8 mouse cellular contexts compared by ENCODE assay signal in genomic region chr12:69371421-69371853, GRCm38 (mm10). TPM values are rescaled to one million over a fixed set of nuclear protein-coding genes. Genes with fewer than 3 reads are reported as not detected.
A peak's percentile ranks its signal among the peaks of the same experiment; 100 is the strongest.
DNase-seq lines count a peak whose midpoint lies in the region; ATAC-seq and TF ChIP-seq lines count a peak whose summit lies in the region.

No protein-coding gene starts in this region.

- TF ChIP-seq POLR2A in brain, embryonic 14.5 days (IDR thresholded peaks at IDR 0.05; ENCODE audit: borderline replicate concordance, extremely low read depth, insufficient read depth, insufficient read length, poor library complexity, severe bottlenecking): no peak

- H3K27ac ChIP-seq in kidney, embryonic 14.5 days (ENCODE audit: low read depth, low read length): peak overlapping the region; percentile 95
- H3K27ac ChIP-seq in hindbrain, embryonic 10.5 days: peak overlapping the region; percentile 97
- H3K27ac ChIP-seq in lung, postnatal 0 days (ENCODE audit: low read length): peak overlapping the region; percentile 99

- ATAC-seq in kidney, embryonic 14.5 days (ENCODE audit: low FRiP score, low TSS enrichment): peak; percentile 91
- ATAC-seq in lung, postnatal 0 days: peak; percentile 79

- no peaks in the 10 kb centered on the region for H3K27me3 ChIP-seq in kidney, embryonic 14.5 days (ENCODE audit: control insufficient read depth, insufficient read depth, low read length)
- no peaks in the 10 kb centered on the region for H3K27me3 ChIP-seq in hindbrain, embryonic 10.5 days (ENCODE audit: insufficient read depth, poor library complexity, severe bottlenecking)
- no peaks in the 10 kb centered on the region for H3K27me3 ChIP-seq in lung, postnatal 0 days (replicated peaks; ENCODE audit: insufficient read depth, low read length)

- 0% methylated on average over 20 of the region's 24 CpGs for WGBS in kidney, embryonic 14.5 days
- WGBS in hindbrain, embryonic 10.5 days: under 1% methylated on average over 24 of the region's 24 CpGs
- WGBS in lung, postnatal 0 days: under 1% methylated on average over 24 of the region's 24 CpGs

- H3K4me1 ChIP-seq in kidney, embryonic 14.5 days (ENCODE audit: control insufficient read depth, insufficient read depth, low read length): peaks cover 6% of the 10 kb centered on the region; the same call in 1 of the 2 replicates
- H3K4me1 ChIP-seq in hindbrain, embryonic 10.5 days (replicated peaks): peaks cover 34% of the 10 kb centered on the region
- no peaks in the 10 kb centered on the region; the same call in 1 of the 2 replicates for H3K4me1 ChIP-seq in lung, postnatal 0 days (ENCODE audit: insufficient read depth, low read depth, low read length)

- peak overlapping the region; percentile 80 for H3K4me3 ChIP-seq in kidney, embryonic 14.5 days (ENCODE audit: low read length)
- peak overlapping the region; percentile 99 for H3K4me3 ChIP-seq in hindbrain, embryonic 10.5 days
- peak overlapping the region; percentile 100 for H3K4me3 ChIP-seq in lung, postnatal 0 days (ENCODE audit: low read depth, low read length)

- peaks cover 10% of the 10 kb centered on the region; the same call in 1 of the 2 replicates for H3K36me3 ChIP-seq in kidney, embryonic 14.5 days (ENCODE audit: control insufficient read depth, insufficient read depth, low read length)
- peaks cover 21% of the 10 kb centered on the region for H3K36me3 ChIP-seq in hindbrain, embryonic 10.5 days
- H3K36me3 ChIP-seq in lung, postnatal 0 days (ENCODE audit: insufficient read depth, low read length): no peaks in the 10 kb centered on the region

- no peak for DNase-seq in kidney, adult 9 months
- no peak for DNase-seq in brain, embryonic 14.5 days (ENCODE audit: low read depth)
- DNase-seq in hindbrain, embryonic 10.5 days (ENCODE audit: low spot score): no peak
- DNase-seq in lung, postnatal 0 days (ENCODE audit: low spot score): peak; percentile 92
- DNase-seq in spleen, postnatal 36 days (ENCODE audit: low spot score in 2 of 2): peak; percentile 81 to 88
- DNase-seq in right cerebral cortex, postnatal 14 days: no peak
- DNase-seq in testis, postnatal 10 days (ENCODE audit: low spot score): no peak

- H3K9ac ChIP-seq in kidney, embryonic 14.5 days (ENCODE audit: low read depth, low read length): peak overlapping the region; percentile 96
- peak overlapping the region; percentile 99 for H3K9ac ChIP-seq in lung, postnatal 0 days (replicated peaks; ENCODE audit: low read depth)

- TF ChIP-seq EP300 in lung, postnatal 0 days (IDR thresholded peaks at IDR 0.05): peak; percentile 55

- H3K4me2 ChIP-seq in kidney, embryonic 14.5 days (replicated peaks; ENCODE audit: low read depth, low read length): peak overlapping the region; percentile 69
- peak overlapping the region; percentile 81 for H3K4me2 ChIP-seq in lung, postnatal 0 days (replicated peaks; ENCODE audit: low read depth, low read length)

- H3K9me3 ChIP-seq in kidney, embryonic 14.5 days (ENCODE audit: control insufficient read depth, low read length): no peaks in the 10 kb centered on the region
- H3K9me3 ChIP-seq in hindbrain, embryonic 10.5 days: no peaks in the 10 kb centered on the region
- H3K9me3 ChIP-seq in lung, postnatal 0 days (ENCODE audit: low read length): no peaks in the 10 kb centered on the region

- TF ChIP-seq CTCF in brain, embryonic 14.5 days (IDR thresholded peaks at IDR 0.05; ENCODE audit: borderline replicate concordance, extremely low read depth, insufficient read depth, insufficient read length): peak; percentile 28; the same call in 1 of the 2 replicates
- TF ChIP-seq CTCF in lung, postnatal 0 days (IDR thresholded peaks at IDR 0.05): peak; percentile 55

RNA-seq across cellular contexts. Expression of gene Arf6, which starts 0.5 kb away (rescaled TPM):
- polyA plus RNA-seq in kidney, embryonic 14.5 days (2014; fragmentation: Nextera tagmentation; extraction: Ambion mirVana): 59.7 and 75.0 TPM in 2 replicates
- polyA plus RNA-seq in brain, embryonic 14.5 days (2012; rRNA removed): 67.8 and 72.2 TPM in 2 replicates
- 35.9 and 42.4 TPM in 2 replicates for polyA plus RNA-seq in hindbrain, embryonic 10.5 days (2016; fragmentation: Nextera tagmentation; extraction: Ambion mirVana)
- polyA plus RNA-seq in lung, postnatal 0 days (2015; fragmentation: Nextera tagmentation; extraction: Ambion mirVana): 86.3 and 92.5 TPM in 2 replicates

RNA-seq across cellular contexts. Expression of gene Gm9887, which starts 0.8 kb away (rescaled TPM):
- 1.3 and 2.9 TPM in 2 replicates for polyA plus RNA-seq in kidney, embryonic 14.5 days (2014; fragmentation: Nextera tagmentation; extraction: Ambion mirVana)
- polyA plus RNA-seq in brain, embryonic 14.5 days (2012; rRNA removed): 0.36 and 0.39 TPM in 2 replicates
- 0.96 and 1.9 TPM in 2 replicates for polyA plus RNA-seq in hindbrain, embryonic 10.5 days (2016; fragmentation: Nextera tagmentation; extraction: Ambion mirVana)
- polyA plus RNA-seq in lung, postnatal 0 days (2015; fragmentation: Nextera tagmentation; extraction: Ambion mirVana): 2.6 and 3.2 TPM in 2 replicates

RNA-seq across cellular contexts. Expression of gene Nemf, which starts 14.5 kb away (rescaled TPM):
- polyA plus RNA-seq in kidney, embryonic 14.5 days (2014; fragmentation: Nextera tagmentation; extraction: Ambion mirVana): 91.4 and 92.5 TPM in 2 replicates
- 31.3 and 35.9 TPM in 2 replicates for polyA plus RNA-seq in brain, embryonic 14.5 days (2012; rRNA removed)
- polyA plus RNA-seq in hindbrain, embryonic 10.5 days (2016; fragmentation: Nextera tagmentation; extraction: Ambion mirVana): 69.6 and 91.1 TPM in 2 replicates
- polyA plus RNA-seq in lung, postnatal 0 days (2015; fragmentation: Nextera tagmentation; extraction: Ambion mirVana): 65.5 and 68.5 TPM in 2 replicates

Comparison
In these comparisons a context has a peak if more than half of its experiments do, and no peak if none do; other contexts are left out.
1. DNase-seq: peak in lung, postnatal 0 days (single experiment) and spleen, postnatal 36 days (2 of 2); none in kidney, adult 9 months (single experiment), brain, embryonic 14.5 days (single experiment), hindbrain, embryonic 10.5 days (single experiment), right cerebral cortex, postnatal 14 days (single experiment) and testis, postnatal 10 days (single experiment).
2. Peak in every context shown above with its lines, with median percentiles within 50 percentile points of each other: H3K27ac ChIP-seq and H3K4me3 ChIP-seq.